Mouse (Mus musculus) intestine, postnatal 0 days (tissue): ENCODE measurements at regions not wholly inside any gene's neighbourhood (a gene's known extent, or its start where the extent isn't known, plus 50 kb on each side); places are given as distances from the start of the nearest gene placed in this dataset.

ENCODE experiments used
- ATAC-seq: fragments of 200-750 bp; cut with Nextera tagmentation; 2 replicates; pipeline ENCODE4 v1.8.0; 2017; ENCODE audit warnings: mild to moderate bottlenecking, moderate TSS enrichment, moderate library complexity
- H3K27ac ChIP-seq: fragments of 300-500 bp; sonication (generic); 2 replicates; pipeline ENCODE4 v1.5.1; 2014; ENCODE audit warnings: mild to moderate bottlenecking, low read depth, low read length, moderate library complexity
- H3K27me3 ChIP-seq: fragments of 300-500 bp; sonication (generic); replicated peaks from 2 replicates; pipeline ENCODE4 v1.6.1; 2014; ENCODE audit warnings: low read length, mixed read lengths; ENCODE audit not compliant: control insufficient read depth, insufficient read depth
- H3K36me3 ChIP-seq: fragments of 300-500 bp; sonication (generic); 2 replicates; pipeline ENCODE4 v1.6.1; 2014; ENCODE audit warnings: mild to moderate bottlenecking, moderate library complexity; ENCODE audit not compliant: control insufficient read depth, insufficient read depth
- H3K4me1 ChIP-seq: fragments of 300-500 bp; sonication (generic); replicated peaks from 2 replicates; pipeline ENCODE4 v1.6.1; 2014; ENCODE audit warnings: antibody characterized with exemption, low read length, mixed read lengths; ENCODE audit not compliant: control insufficient read depth, insufficient read depth
- H3K4me2 ChIP-seq: fragments of 300-500 bp; sonication (generic); replicated peaks from 2 replicates; pipeline ENCODE4 v1.6.1; 2014; ENCODE audit warnings: low read depth, mild to moderate bottlenecking, moderate library complexity
- H3K4me3 ChIP-seq: fragments of 300-500 bp; sonication (generic); 2 replicates; pipeline ENCODE4 v1.5.1; 2014; ENCODE audit warnings: low read depth, low read length
- H3K9ac ChIP-seq: fragments of 300-500 bp; sonication (generic); 2 replicates; pipeline ENCODE4 v1.6.1; 2014; ENCODE audit warnings: mild to moderate bottlenecking, low read depth, low read length
- H3K9me3 ChIP-seq: fragments of 300-500 bp; sonication (generic); 2 replicates; pipeline ENCODE4 v1.6.1; 2016; ENCODE audit warnings: mixed run types; ENCODE audit not compliant: control insufficient read depth
- CTCF ChIP-seq: sonication (generic); IDR thresholded peaks from 2 replicates; pipeline ENCODE4 v1.5.1; 2016; ENCODE audit warnings: low read depth, mild to moderate bottlenecking, control low read depth, antibody characterized with exemption, moderate library complexity
- WGBS: fragments of 180-500 bp; shearing (Covaris S2); extraction: QIAGEN DNeasy Blood & Tissue Kit; methylation state at CpG from one replicate; pipeline ENCODE4 v1.1.7; 2014; 5-methylcytosine and 5-hydroxymethylcytosine counted together

DNA sequence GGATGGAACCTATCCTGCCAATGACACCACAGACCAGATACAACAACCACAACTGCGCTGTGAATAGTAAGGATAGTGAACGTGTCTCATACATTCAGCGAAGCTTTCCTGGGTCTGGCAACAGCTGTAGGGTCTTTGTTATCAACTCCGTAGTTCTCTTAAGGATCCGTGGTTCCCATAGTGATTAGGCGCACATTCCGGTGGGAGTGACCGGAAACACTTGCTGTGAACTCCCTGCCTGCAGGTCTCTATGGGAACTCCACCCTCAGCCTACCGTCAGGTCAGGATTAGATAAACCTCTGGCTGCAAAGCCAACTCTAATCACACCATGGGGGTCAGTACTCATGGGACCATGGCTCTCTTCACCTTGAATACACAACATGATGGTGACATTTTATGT is 53.8 kb upstream of the Sh3gl3 start:
- no peak for ATAC-seq
- H3K4me3 ChIP-seq: no peak overlapping the region
- H3K36me3 ChIP-seq: no peaks in the 10 kb centered on the region
- H3K27me3 ChIP-seq: no peaks in the 10 kb centered on the region
- no peak overlapping the region for H3K9ac ChIP-seq
- 49% methylated on average over 9 of the region's 9 CpGs for WGBS
- no peaks in the 10 kb centered on the region for H3K9me3 ChIP-seq
- H3K4me1 ChIP-seq: no peaks in the 10 kb centered on the region
- TF ChIP-seq CTCF: no peak
- no peak overlapping the region for H3K4me2 ChIP-seq
- no peak overlapping the region for H3K27ac ChIP-seq

DNA sequence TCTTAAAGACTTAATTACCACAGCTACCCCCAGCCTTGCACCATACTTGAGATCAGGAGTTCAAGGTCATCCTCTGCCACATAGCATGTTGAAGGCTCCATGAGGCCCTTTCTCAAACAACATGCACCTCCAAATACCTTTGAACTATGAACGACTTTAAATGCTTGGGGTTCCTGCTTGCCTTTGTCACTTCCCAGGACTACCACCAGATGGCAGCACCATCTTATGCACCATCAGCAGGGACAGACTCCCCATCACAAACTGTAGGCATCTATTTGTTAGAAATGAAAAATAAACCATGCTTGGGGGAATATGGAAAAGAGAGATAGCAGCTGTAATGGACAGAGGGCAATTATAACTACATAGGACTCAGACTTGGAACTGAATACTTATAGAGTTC is 51.9 kb upstream of the Sh3gl3 start:
- no peaks in the 10 kb centered on the region for H3K9me3 ChIP-seq
- H3K36me3 ChIP-seq: no peaks in the 10 kb centered on the region
- H3K27me3 ChIP-seq: no peaks in the 10 kb centered on the region
- 2% methylated on average over 1 of the region's 1 CpGs for WGBS
- no peak overlapping the region for H3K4me2 ChIP-seq
- no peak overlapping the region for H3K9ac ChIP-seq
- no peak overlapping the region for H3K27ac ChIP-seq
- TF ChIP-seq CTCF: peak; percentile 91
- no peak overlapping the region for H3K4me3 ChIP-seq
- no peaks in the 10 kb centered on the region for H3K4me1 ChIP-seq
- ATAC-seq: no peak
